Mouse (Mus musculus) liver, adult (tissue): ENCODE results near the gene Inpp5f.
A peak's percentile ranks its signal among the peaks of the same experiment; 100 is the strongest.

Experiments used
- GATA4 ChIP-seq: IDR thresholded peaks from 2 replicates; pipeline ENCODE4 v1.6.1; 2014; ENCODE audit warnings: mild to moderate bottlenecking, low read length; ENCODE audit not compliant: insufficient replicate concordance

The Inpp5f gene

DNA sequence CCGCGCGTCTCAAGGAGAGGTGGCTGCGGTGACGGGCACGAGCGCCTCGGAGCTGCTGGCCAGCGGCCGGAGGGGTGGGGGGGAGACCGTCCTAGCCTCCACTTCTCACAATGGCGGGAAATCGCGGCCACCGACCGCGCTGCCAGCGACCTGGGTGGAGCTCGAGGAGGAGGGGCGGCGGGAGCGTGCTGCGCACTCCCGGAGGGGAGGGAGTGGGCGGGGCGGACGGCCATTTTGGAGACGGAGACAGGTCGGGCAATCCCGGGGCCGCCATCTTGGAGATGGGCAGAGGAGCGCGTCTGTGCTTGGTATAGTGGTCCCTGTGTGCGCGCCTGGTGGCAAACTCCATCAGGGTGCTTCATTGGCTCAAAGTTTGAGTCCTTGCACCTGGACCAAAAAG lies 129.2 kb downstream of the Inpp5f start, which contains the start of gene Mcmbp:
Gene Mcmbp, minus strand, starts transcription at position 162 of the 400 bp plus-strand sequence.
- TF ChIP-seq GATA4, result peak; percentile 4; the same call in 1 of the 2 replicates

DNA sequence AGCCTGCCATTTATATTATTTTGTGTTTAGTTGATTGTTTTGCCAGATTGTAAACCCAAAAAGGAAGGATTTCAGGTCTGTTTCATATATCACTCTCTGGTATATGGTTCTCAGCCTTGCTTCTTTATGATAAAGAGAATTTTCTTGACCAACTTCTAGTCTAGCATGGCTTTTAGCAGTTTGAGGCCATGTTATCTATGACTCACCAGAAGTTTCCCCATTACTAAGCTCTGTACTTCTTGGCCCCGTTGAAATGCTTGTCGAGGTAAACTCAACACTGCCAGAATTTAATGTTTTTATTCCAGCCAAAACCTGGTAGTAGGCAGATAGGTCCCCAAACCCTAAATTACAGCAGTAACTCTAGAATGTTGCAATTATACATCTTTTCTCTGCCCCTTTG lies 132.8 kb downstream of the Inpp5f start:
- TF ChIP-seq GATA4, result no peak

DNA sequence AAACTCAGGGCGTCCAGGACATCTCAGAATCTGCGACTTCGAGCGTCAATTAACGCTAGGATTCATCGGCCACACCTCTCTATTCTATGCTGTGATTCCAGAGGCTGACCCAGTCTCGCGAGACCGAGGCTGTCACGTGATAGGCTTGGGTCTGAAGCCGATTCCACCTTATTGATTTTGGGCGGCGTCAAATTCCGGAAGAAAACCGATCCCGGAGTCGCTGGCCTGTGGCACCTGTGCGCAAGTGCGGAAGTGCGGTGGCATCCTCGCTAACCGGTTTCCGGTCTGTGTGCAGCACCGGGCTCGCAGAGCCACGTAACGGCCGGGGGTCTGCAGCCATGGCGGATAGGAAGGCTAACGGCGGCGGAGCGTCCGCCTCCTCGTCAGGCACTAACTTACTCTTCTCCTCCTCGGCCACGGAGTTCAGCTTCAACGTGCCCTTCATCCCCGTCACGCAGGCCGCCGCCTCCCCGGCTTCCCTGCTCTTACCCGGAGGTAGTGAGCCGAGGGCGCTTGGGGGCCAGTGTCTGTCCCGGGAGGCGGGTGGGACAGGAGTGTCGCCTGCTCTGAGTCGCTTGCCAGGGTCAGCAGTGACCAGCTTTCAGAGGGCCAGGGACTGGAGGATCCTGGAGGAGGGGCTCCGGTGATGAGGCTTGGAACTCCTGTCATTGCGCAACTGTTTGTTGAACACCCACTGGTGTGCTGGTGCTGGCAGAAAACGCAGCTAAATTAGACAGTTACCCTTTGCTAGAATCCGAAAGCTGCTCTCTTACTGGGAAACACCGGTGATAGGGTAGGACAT lies 133.8 kb downstream of the Inpp5f start, which contains the start of gene Sec23ip:
Gene Sec23ip, plus strand, starts transcription at position 260 of the 802 bp plus-strand sequence.
- TF ChIP-seq GATA4, result peak; percentile 26; the same call in 1 of the 2 replicates
